Mouse (Mus musculus): ENCODE results near the gene Anxa7. TPM values are rescaled to one million over a fixed set of nuclear protein-coding genes. Genes with fewer than 3 reads are reported as not detected.

Gene Anxa7
- 62.1 TPM for polyA plus RNA-seq (2017; shearing (Covaris generic))

GRCm38 (mm10) chr14:20479291-20480194 lies at the start of gene Anxa7:
TSS of gene Anxa7 (minus strand) at chr14:20480133.

GRCm38 (mm10) chr14:20496603-20497002 lies 16.7 kb upstream of the Anxa7 start, which contains the start of gene Mss51:
TSS of gene Mss51 (minus strand) at chr14:20496901.

GRCm38 (mm10) chr14:20451765-20452331 lies 28.1 kb downstream of the Anxa7 start, which contains the start of gene Cfap70:
TSS of gene Cfap70 (minus strand) at chr14:20452226.

Other genes starting within 250 kb of the Anxa7 start
- not detected for gene Kcnk16, start 210.9 kb downstream of the Anxa7 start, polyA plus RNA-seq (2017; shearing (Covaris generic))
- gene Nudt13, start 185.4 kb downstream of the Anxa7 start, polyA plus RNA-seq (2017; shearing (Covaris generic)): 23.2 TPM
- gene Ecd, start 132.0 kb downstream of the Anxa7 start, polyA plus RNA-seq (2017; shearing (Covaris generic)): 74.8 TPM
- 102 TPM for gene Fam149b, start 132.0 kb downstream of the Anxa7 start, polyA plus RNA-seq (2017; shearing (Covaris generic))
- 195 TPM for gene Dnajc9, start 91.2 kb downstream of the Anxa7 start, polyA plus RNA-seq (2017; shearing (Covaris generic))
- 103 TPM for gene Mrps16, start 86.5 kb downstream of the Anxa7 start, polyA plus RNA-seq (2017; shearing (Covaris generic))
- not detected for gene Cfap70, start 27.9 kb downstream of the Anxa7 start, polyA plus RNA-seq (2017; shearing (Covaris generic))
- 2.1 TPM for gene Mss51, start 16.8 kb upstream of the Anxa7 start, polyA plus RNA-seq (2017; shearing (Covaris generic))
- 17.3 TPM for gene Ppp3cb, start 66.4 kb upstream of the Anxa7 start, polyA plus RNA-seq (2017; shearing (Covaris generic))
- 4.4 TPM for gene Usp54, start 160.9 kb upstream of the Anxa7 start, polyA plus RNA-seq (2017; shearing (Covaris generic))
- not detected for gene Myoz1, start 176.4 kb upstream of the Anxa7 start, polyA plus RNA-seq (2017; shearing (Covaris generic))
- gene Synpo2l, start 188.2 kb upstream of the Anxa7 start, polyA plus RNA-seq (2017; shearing (Covaris generic)): not detected
- 328 TPM for gene Sec24c, start 194.2 kb upstream of the Anxa7 start, polyA plus RNA-seq (2017; shearing (Covaris generic))
- gene Fut11, start 214.8 kb upstream of the Anxa7 start, polyA plus RNA-seq (2017; shearing (Covaris generic)): 7.5 TPM
- gene Chchd1, start 222.9 kb upstream of the Anxa7 start, polyA plus RNA-seq (2017; shearing (Covaris generic)): 115 TPM
- 22.2 TPM for gene Zswim8, start 227.4 kb upstream of the Anxa7 start, polyA plus RNA-seq (2017; shearing (Covaris generic))